Mouse (Mus musculus) spleen, adult 2 months (tissue): ENCODE results near the gene Ptpn13.

Experiments
- CTCF ChIP-seq: fragments of 200-500 bp; IDR thresholded peaks from 2 replicates; pipeline ENCODE4 v1.5.1; 2011; ENCODE audit warnings: mild to moderate bottlenecking, inconsistent platforms; ENCODE audit not compliant: insufficient read depth, insufficient read length, insufficient replicate concordance; ENCODE audit errors: extremely low read depth
- POLR2A ChIP-seq: fragments of 200-500 bp; IDR thresholded peaks from 2 replicates; pipeline ENCODE4 v1.6.1; 2011; ENCODE audit warnings: low read depth, low read length, inconsistent platforms

DNA sequence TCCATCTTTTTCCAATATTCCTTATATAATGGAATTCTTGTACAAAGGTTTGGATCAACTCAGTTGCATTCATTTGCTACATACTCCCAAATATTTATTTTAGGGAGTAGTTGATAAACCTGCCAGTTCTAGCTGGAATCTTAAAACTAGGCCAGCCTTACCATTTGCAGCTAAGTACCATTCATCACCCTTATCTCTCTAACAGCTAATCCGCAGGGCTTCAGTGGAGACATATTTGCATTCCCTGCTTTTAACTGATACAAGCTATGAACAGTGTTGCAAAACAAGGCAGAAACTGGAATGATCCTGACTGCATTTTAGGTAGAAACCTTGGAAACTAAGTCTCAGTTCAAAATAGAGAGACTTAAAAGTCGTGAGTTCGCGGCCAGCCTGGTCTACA, 27.6 kb upstream of the Ptpn13 start:
- TF ChIP-seq CTCF: no peak
- no peak for TF ChIP-seq POLR2A
